Mouse (Mus musculus): ENCODE measurements around the gene Dlgap4. TPM values are rescaled to one million over a fixed set of nuclear protein-coding genes. Genes with fewer than 3 reads are reported as not detected.

Gene Dlgap4
- total and polyA plus RNA-seq, 3 experiments: 12.4 to 38.5 (median 12.7) TPM

GRCm38 (mm10) chr2:156625307-156625706 is 11.8 kb downstream of the Dlgap4 start:
- H3K27me3 ChIP-seq (replicated peaks): peaks cover 85% of the 10 kb centered on the region
- no peaks in the 10 kb centered on the region for H3K79me2 ChIP-seq (replicated peaks; ENCODE audit: control insufficient read depth, extremely low read depth, insufficient read depth, poor library complexity, severe bottlenecking)
- in situ Hi-C loops (cut with MboI; ENCODE audit: low pct_ligation_motif_present, low pct_unique_long_range_greater_than_20kb, low sequenced_read_pairs): no loop called here
- no peak overlapping the region for H3K4me2 ChIP-seq (ENCODE audit: insufficient read depth, low read depth, poor library complexity, severe bottlenecking)
- no peak overlapping the region for H3K27ac ChIP-seq (ENCODE audit: insufficient read depth, low read depth)
- dilution Hi-C loops (cut with MboI; ENCODE audit: extremely low pct_ligation_motif_present, extremely low pct_unique_long_range_greater_than_20kb, low sequenced_read_pairs): no loop called here
- peaks cover 8% of the 10 kb centered on the region for H3K9me3 ChIP-seq (replicated peaks; ENCODE audit: low read length)
- H3K4me3 ChIP-seq (replicated peaks in 1 of 3; ENCODE audit: low read depth in 2 of 3, low read length in 2 of 3, poor library complexity in 1 of 3): no peak overlapping the region
- no peak for DNase-seq (ENCODE audit: extremely low read depth)
- no peaks in the 10 kb centered on the region for H3K4me1 ChIP-seq (ENCODE audit: control insufficient read depth in 1 of 2, insufficient read depth in 2 of 2)
- no peak overlapping the region for H3K9ac ChIP-seq (ENCODE audit: insufficient read depth, low read depth)
- TF ChIP-seq POLR2AphosphoS2 (IDR thresholded peaks at IDR 0.05; ENCODE audit: low read depth, low read length) (no peak), ZC3H11A (IDR thresholded peaks at IDR 0.05; ENCODE audit: low read depth, low read length) (no peak), UBTF (IDR thresholded peaks at IDR 0.05; ENCODE audit: low read depth, low read length) (no peak), E2F4 (IDR thresholded peaks at IDR 0.05; ENCODE audit: insufficient replicate concordance, low read depth, low read length) (no peak), MEF2A (IDR thresholded peaks at IDR 0.05; ENCODE audit: borderline replicate concordance, low read depth, low read length) (no peak)
- no peaks in the 10 kb centered on the region for H3K36me3 ChIP-seq (replicated peaks in 1 of 2; ENCODE audit: control insufficient read depth in 1 of 2, insufficient read depth in 1 of 2, low read length in 1 of 2)

GRCm38 (mm10) chr2:156626119-156626518 is 12.6 kb downstream of the Dlgap4 start:
- Histone ChIP-seq H3K27ac (ENCODE audit: insufficient read depth, low read depth) (no peak overlapping the region), H3K4me2 (ENCODE audit: insufficient read depth, low read depth, poor library complexity, severe bottlenecking) (no peak overlapping the region), H3K9me3 (replicated peaks; ENCODE audit: low read length) (peaks cover 13% of the 10 kb centered on the region), H3K36me3 (replicated peaks in 1 of 2; ENCODE audit: control insufficient read depth in 1 of 2, insufficient read depth in 1 of 2, low read length in 1 of 2) (no peaks in the 10 kb centered on the region), H3K4me3 (replicated peaks in 1 of 3; ENCODE audit: low read depth in 2 of 3, low read length in 2 of 3, poor library complexity in 1 of 3) (no peak overlapping the region), H3K27me3 (replicated peaks) (peaks cover 83% of the 10 kb centered on the region), H3K79me2 (replicated peaks; ENCODE audit: control insufficient read depth, extremely low read depth, insufficient read depth, poor library complexity, severe bottlenecking) (no peaks in the 10 kb centered on the region), H3K9ac (ENCODE audit: insufficient read depth, low read depth) (no peak overlapping the region), H3K4me1 (ENCODE audit: control insufficient read depth in 1 of 2, insufficient read depth in 2 of 2) (no peaks in the 10 kb centered on the region)
- in situ Hi-C loops (cut with MboI; ENCODE audit: low pct_ligation_motif_present, low pct_unique_long_range_greater_than_20kb, low sequenced_read_pairs) (no loop called here), dilution Hi-C loops (cut with MboI; ENCODE audit: extremely low pct_ligation_motif_present, extremely low pct_unique_long_range_greater_than_20kb, low sequenced_read_pairs) (no loop called here)
- DNase-seq (ENCODE audit: extremely low read depth): no peak
- TF ChIP-seq MYC (IDR thresholded peaks at IDR 0.05; ENCODE audit: low read depth, low read length) (no peak), MAZ (IDR thresholded peaks at IDR 0.05; ENCODE audit: low read depth, low read length) (no peak), E2F4 (IDR thresholded peaks at IDR 0.05; ENCODE audit: insufficient replicate concordance, low read depth, low read length) (no peak), KAT2A (IDR thresholded peaks at IDR 0.05; ENCODE audit: insufficient replicate concordance, low read length) (no peak), HCFC1 (IDR thresholded peaks at IDR 0.05; ENCODE audit: low read depth, low read length) (no peak), CHD1 (IDR thresholded peaks at IDR 0.05; ENCODE audit: low read depth, low read length) (no peak), TCF12 (IDR thresholded peaks at IDR 0.05; ENCODE audit: low read depth, low read length) (no peak), SIN3A (IDR thresholded peaks at IDR 0.05; ENCODE audit: low read length) (no peak), JUN (IDR thresholded peaks at IDR 0.05; ENCODE audit: insufficient read depth, low read depth, low read length) (no peak), PAX5 (IDR thresholded peaks at IDR 0.05; ENCODE audit: low read length) (no peak), BHLHE40 (IDR thresholded peaks at IDR 0.05; ENCODE audit: low read depth, low read length) (no peak), MXI1 (IDR thresholded peaks at IDR 0.05; ENCODE audit: low read depth, low read length) (no peak), CHD2 (IDR thresholded peaks at IDR 0.05; ENCODE audit: low read length) (no peak), CTCF (conservative IDR thresholded peaks at IDR 0.05 in 1 of 2, IDR thresholded peaks at IDR 0.05 in 1 of 2; ENCODE audit: low read depth in 2 of 2, low read length in 2 of 2) (no peak), RAD21 (IDR thresholded peaks at IDR 0.05; ENCODE audit: low read depth, low read length) (no peak), SMC3 (IDR thresholded peaks at IDR 0.05; ENCODE audit: low read depth, low read length) (no peak), ETS1 (conservative IDR thresholded peaks at IDR 0.05; ENCODE audit: low read depth, low read length) (no peak), USF1 (IDR thresholded peaks at IDR 0.05; ENCODE audit: low read depth, low read length) (no peak), POLR2A (IDR thresholded peaks at IDR 0.05; ENCODE audit: low read depth, low read length) (no peak)
